Mouse (Mus musculus) liver, embryonic 13.5 days (tissue): ENCODE data around the gene Trpt1. TPM values are rescaled to one million over a fixed set of nuclear protein-coding genes. Genes with fewer than 3 reads are reported as not detected.

ENCODE experiments used
- ATAC-seq: fragments of 200-750 bp; cut with Nextera tagmentation; 2 replicates; pipeline ENCODE4 v1.8.0; 2017; ENCODE audit warnings: low read depth, mild to moderate bottlenecking, moderate number of reproducible peaks, moderate library complexity
- DNase-seq: peaks from one replicate; pipeline ENCODE4 v3.0.0; 2022
- H3K27ac ChIP-seq: fragments of 300-500 bp; sonication (generic); 2 replicates; pipeline ENCODE4 v1.5.1; 2015; ENCODE audit warnings: moderate library complexity, mild to moderate bottlenecking, inconsistent platforms
- H3K27me3 ChIP-seq: fragments of 300-500 bp; sonication (generic); 2 replicates; pipeline ENCODE4 v1.6.1; 2015; ENCODE audit warnings: mild to moderate bottlenecking, inconsistent platforms
- H3K36me3 ChIP-seq: fragments of 300-500 bp; sonication (generic); 2 replicates; pipeline ENCODE4 v1.6.1; 2015; ENCODE audit warnings: mild to moderate bottlenecking, inconsistent platforms
- H3K4me1 ChIP-seq: fragments of 300-500 bp; sonication (generic); replicated peaks from 2 replicates; pipeline ENCODE4 v1.6.1; 2015; ENCODE audit warnings: inconsistent platforms
- H3K4me2 ChIP-seq: fragments of 300-500 bp; sonication (generic); 2 replicates; pipeline ENCODE4 v1.6.1; 2015; ENCODE audit warnings: inconsistent platforms, mild to moderate bottlenecking, moderate library complexity
- H3K4me3 ChIP-seq: fragments of 300-500 bp; sonication (generic); replicated peaks from 2 replicates; pipeline ENCODE4 v1.5.1; 2015; ENCODE audit warnings: mild to moderate bottlenecking, inconsistent platforms
- H3K9ac ChIP-seq: fragments of 300-500 bp; sonication (generic); 2 replicates; pipeline ENCODE4 v1.6.1; 2015; ENCODE audit warnings: mild to moderate bottlenecking, inconsistent platforms
- H3K9me3 ChIP-seq: fragments of 300-500 bp; sonication (generic); replicated peaks from 2 replicates; pipeline ENCODE4 v1.6.1; 2016; ENCODE audit warnings: inconsistent platforms
- WGBS: fragments of 180-500 bp; shearing (Covaris S2); methylation state at CpG from one replicate; pipeline ENCODE4 v1.1.7; 2015; ENCODE audit not compliant: insufficient replicate concordance; 5-methylcytosine and 5-hydroxymethylcytosine counted together
- polyA plus RNA-seq: library from polyadenylated mRNA; unstranded; fragments of >200 nt; fragmentation: Nextera tagmentation; extraction: Ambion mirVana; gene quantifications from 2 replicates; pipeline ENCODE4 v1.2.1, GENCODE M21; 2015

The Trpt1 gene
- polyA plus RNA-seq = 2.1 and 2.3 TPM in 2 replicates

DNA sequence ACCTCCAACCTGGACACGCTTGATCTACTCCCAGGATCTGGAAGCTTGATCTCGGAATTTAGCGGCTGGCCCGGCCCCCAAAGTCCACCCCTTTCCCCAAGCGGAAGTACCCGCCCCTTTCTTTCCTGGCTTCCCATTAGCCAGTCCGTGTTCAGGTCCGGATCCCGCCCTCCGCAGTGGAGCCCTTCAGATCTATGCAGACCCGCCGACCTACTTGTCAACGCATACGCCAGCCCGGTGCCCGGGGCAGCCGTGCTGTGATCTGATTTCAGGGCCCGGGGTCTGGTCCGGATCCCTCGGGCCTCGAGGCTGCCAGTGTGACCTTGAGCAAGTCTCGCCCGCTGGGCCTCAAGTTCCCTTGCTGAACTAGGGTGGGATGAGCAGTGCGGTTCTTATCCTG lies at the start of gene Trpt1, which contains the start of gene Nudt22:
TSS of gene Trpt1 (plus strand) at position 126 of the 400 bp plus-strand sequence.
TSS of gene Nudt22 (minus strand) at position 112 of the 400 bp plus-strand sequence.
- Histone ChIP-seq H3K27ac (peak within 1 kb of the TSS; percentile 57), H3K9ac (peak within 1 kb of the TSS; percentile 77), H3K4me3 (peak within 1 kb of the TSS; percentile 65), H3K27me3 (no peaks in the 10 kb centered on the region), H3K9me3 (no peaks in the 10 kb centered on the region), H3K36me3 (peaks cover 35% of the 10 kb centered on the region), H3K4me1 (peaks cover 60% of the 10 kb centered on the region), H3K4me2 (peak within 1 kb of the TSS; percentile 84)
- ATAC-seq = peak; percentile 70
- WGBS = under 1% methylated on average over 24 of the region's 24 CpGs
- DNase-seq = peak; percentile 86

- Histone ChIP-seq H3K4me2 (no peak overlapping the region), H3K9me3 (no peaks in the 10 kb centered on the region), H3K4me3 (no peak overlapping the region), H3K27ac (no peak overlapping the region), H3K4me1 (peaks cover 57% of the 10 kb centered on the region), H3K27me3 (no peaks in the 10 kb centered on the region), H3K36me3 (peaks cover 13% of the 10 kb centered on the region; the same call in 1 of the 2 replicates), H3K9ac (no peak overlapping the region)
- DNase-seq (no peak), ATAC-seq (no peak)
- 51% methylated on average over 4 of the region's 4 CpGs for WGBS
These were observed 48.2 kb upstream of the Trpt1 start for GRCm38 (mm10) chr19:6947742-6948141.

- WGBS = 70% methylated on average over 4 of the region's 4 CpGs
- ATAC-seq (no peak), DNase-seq (no peak)
- Histone ChIP-seq H3K36me3 (peaks cover 13% of the 10 kb centered on the region; the same call in 1 of the 2 replicates), H3K4me3 (no peak overlapping the region), H3K4me2 (no peak overlapping the region), H3K27ac (no peak overlapping the region), H3K27me3 (no peaks in the 10 kb centered on the region), H3K4me1 (peaks cover 57% of the 10 kb centered on the region), H3K9me3 (no peaks in the 10 kb centered on the region), H3K9ac (no peak overlapping the region)
These were observed 47.7 kb upstream of the Trpt1 start for GRCm38 (mm10) chr19:6948186-6948585.

- DNase-seq = no peak
- Histone ChIP-seq H3K4me2 (peak overlapping the region; percentile 92), H3K4me3 (0 out of 2 replicates have a peak overlapping the region, but pooled peaks have one; percentile 74), H3K9me3 (no peaks in the 10 kb centered on the region), H3K4me1 (peaks cover 55% of the 10 kb centered on the region), H3K27ac (no peak overlapping the region), H3K9ac (peak overlapping the region; percentile 3; the same call in 1 of the 2 replicates), H3K27me3 (no peaks in the 10 kb centered on the region), H3K36me3 (peaks cover 13% of the 10 kb centered on the region)
- no peak for ATAC-seq
- 80% methylated on average over 5 of the region's 5 CpGs for WGBS
These were observed 46.4 kb upstream of the Trpt1 start for GRCm38 (mm10) chr19:6949532-6949931.

GRCm38 (mm10) chr19:6949951-6950350 lies 46.0 kb upstream of the Trpt1 start:
- H3K4me3 ChIP-seq = peak overlapping the region; percentile 74
- DNase-seq = no peak
- 65% methylated on average over 5 of the region's 5 CpGs for WGBS
- no peak for ATAC-seq
- H3K27me3 ChIP-seq = no peaks in the 10 kb centered on the region
- H3K27ac ChIP-seq = peak overlapping the region; percentile 93
- H3K36me3 ChIP-seq = peaks cover 12% of the 10 kb centered on the region
- H3K9me3 ChIP-seq = no peaks in the 10 kb centered on the region
- H3K4me2 ChIP-seq = peak overlapping the region; percentile 92
- H3K9ac ChIP-seq = peak overlapping the region; percentile 82
- H3K4me1 ChIP-seq = peaks cover 55% of the 10 kb centered on the region

- ATAC-seq (peak; percentile 39), DNase-seq (peak; percentile 43)
- Histone ChIP-seq H3K9me3 (no peaks in the 10 kb centered on the region), H3K27me3 (no peaks in the 10 kb centered on the region), H3K9ac (peak overlapping the region; percentile 82), H3K4me1 (peaks cover 51% of the 10 kb centered on the region), H3K27ac (peak overlapping the region; percentile 93), H3K4me3 (peak overlapping the region; percentile 74), H3K4me2 (peak overlapping the region; percentile 92), H3K36me3 (peaks cover 14% of the 10 kb centered on the region)
- under 1% methylated on average over 28 of the region's 28 CpGs for WGBS
These were observed 45.2 kb upstream of the Trpt1 start for GRCm38 (mm10) chr19:6950613-6951153.

- Histone ChIP-seq H3K27ac (peak overlapping the region; percentile 93), H3K9ac (peak overlapping the region; percentile 82), H3K27me3 (no peaks in the 10 kb centered on the region), H3K9me3 (no peaks in the 10 kb centered on the region), H3K36me3 (peaks cover 14% of the 10 kb centered on the region), H3K4me1 (peaks cover 51% of the 10 kb centered on the region), H3K4me3 (peak overlapping the region; percentile 74), H3K4me2 (peak overlapping the region; percentile 92)
- under 1% methylated on average over 35 of the region's 35 CpGs for WGBS
- peak; percentile 74 for ATAC-seq
- DNase-seq = peak; percentile 84
These were observed 44.5 kb upstream of the Trpt1 start for GRCm38 (mm10) chr19:6951381-6951968.

GRCm38 (mm10) chr19:6951994-6952711 lies 43.8 kb upstream of the Trpt1 start:
- ATAC-seq = peak; percentile 45
- Histone ChIP-seq H3K9me3 (no peaks in the 10 kb centered on the region), H3K4me2 (peak overlapping the region; percentile 92), H3K36me3 (peaks cover 14% of the 10 kb centered on the region), H3K27me3 (no peaks in the 10 kb centered on the region), H3K27ac (peak overlapping the region; percentile 93), H3K9ac (peak overlapping the region; percentile 82), H3K4me1 (peaks cover 51% of the 10 kb centered on the region), H3K4me3 (peak overlapping the region; percentile 74)
- peak; percentile 54 for DNase-seq
- WGBS = 3% methylated on average over 31 of the region's 31 CpGs

DNA sequence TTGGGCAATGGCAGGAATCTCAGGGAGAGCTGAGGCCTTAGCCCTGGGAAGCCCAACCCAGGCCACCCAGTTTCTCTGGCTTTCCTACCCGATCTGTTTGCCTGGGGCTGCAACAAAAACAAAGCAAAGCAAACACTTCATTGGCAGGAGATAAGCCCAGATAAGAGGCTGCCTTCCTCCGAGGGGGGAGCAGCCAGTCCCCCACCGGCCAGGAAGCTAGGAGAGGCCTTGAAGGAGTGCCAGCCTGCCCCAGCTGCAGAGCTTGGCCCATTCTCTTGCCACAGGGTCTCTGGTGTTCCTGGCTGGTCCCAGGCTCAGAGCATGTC lies 43.3 kb upstream of the Trpt1 start:
- WGBS = 0% methylated on average over 3 of the region's 3 CpGs

DNA sequence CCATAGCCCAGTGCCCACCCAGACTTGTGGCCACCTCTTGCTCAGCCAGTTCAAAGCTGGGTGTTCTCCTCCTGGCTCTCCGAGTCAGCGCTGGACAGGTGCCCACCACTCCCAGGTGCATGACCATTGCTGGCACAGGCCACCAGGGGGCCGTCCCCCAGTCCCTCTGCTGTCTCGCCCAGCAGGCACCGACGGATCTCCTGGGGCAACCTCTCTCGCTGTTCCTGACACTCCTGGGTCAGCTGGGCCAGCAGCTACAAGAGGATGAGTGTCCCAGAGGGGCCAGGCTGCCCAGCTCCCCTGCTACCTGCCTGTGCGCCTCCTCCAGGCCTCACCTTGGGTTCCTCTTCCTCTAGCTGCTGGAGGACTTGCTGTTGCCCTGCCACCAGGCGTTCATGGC lies 41.9 kb upstream of the Trpt1 start:
- H3K4me3 ChIP-seq = no peak overlapping the region
- ATAC-seq = no peak
- no peaks in the 10 kb centered on the region for H3K9me3 ChIP-seq
- H3K4me2 ChIP-seq = no peak overlapping the region
- no peak overlapping the region for H3K27ac ChIP-seq
- H3K36me3 ChIP-seq = peaks cover 29% of the 10 kb centered on the region
- no peak for DNase-seq
- no peak overlapping the region for H3K9ac ChIP-seq
- H3K27me3 ChIP-seq = no peaks in the 10 kb centered on the region
- WGBS = 75% methylated on average over 9 of the region's 9 CpGs
- peaks cover 39% of the 10 kb centered on the region for H3K4me1 ChIP-seq

More for the DNA sequence above, 43.3 kb upstream of the Trpt1 start:
- Histone ChIP-seq H3K9me3 (no peaks in the 10 kb centered on the region), H3K36me3 (peaks cover 17% of the 10 kb centered on the region), H3K9ac (peak overlapping the region; percentile 82), H3K27ac (peak overlapping the region; percentile 93), H3K4me2 (peak overlapping the region; percentile 92), H3K27me3 (no peaks in the 10 kb centered on the region), H3K4me1 (peaks cover 51% of the 10 kb centered on the region), H3K4me3 (peak overlapping the region; percentile 74)
- DNase-seq (no peak), ATAC-seq (0 out of 2 replicates have a peak, but pooled peaks have one; percentile 3)

DNA sequence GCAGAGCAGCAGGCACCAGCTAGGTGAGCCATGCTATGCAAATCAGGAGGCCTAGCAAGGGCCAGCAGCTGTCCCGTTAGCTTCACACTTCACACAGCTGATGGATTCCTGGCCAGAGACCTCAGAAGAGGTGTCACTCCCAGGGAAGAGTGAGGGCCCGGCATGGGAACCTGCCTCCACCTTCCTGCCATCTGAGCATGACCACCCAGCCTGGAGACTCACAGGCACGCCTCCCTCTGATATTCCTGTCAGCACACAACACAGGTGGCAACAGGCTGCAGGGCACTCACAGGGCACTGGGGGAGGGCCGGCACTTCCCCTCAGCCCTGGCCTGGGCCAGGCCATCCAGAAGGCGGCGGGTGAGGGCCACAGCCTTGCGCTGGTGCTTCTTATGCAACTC lies 40.5 kb upstream of the Trpt1 start:
- Histone ChIP-seq H3K9ac (no peak overlapping the region), H3K4me2 (no peak overlapping the region), H3K9me3 (no peaks in the 10 kb centered on the region), H3K4me1 (peaks cover 25% of the 10 kb centered on the region), H3K4me3 (no peak overlapping the region), H3K27ac (no peak overlapping the region), H3K27me3 (no peaks in the 10 kb centered on the region), H3K36me3 (peaks cover 39% of the 10 kb centered on the region)
- DNase-seq = no peak
- 79% methylated on average over 7 of the region's 7 CpGs for WGBS
- ATAC-seq = no peak
